8 mouse cellular contexts compared by ENCODE assay signal in the genomic region with DNA sequence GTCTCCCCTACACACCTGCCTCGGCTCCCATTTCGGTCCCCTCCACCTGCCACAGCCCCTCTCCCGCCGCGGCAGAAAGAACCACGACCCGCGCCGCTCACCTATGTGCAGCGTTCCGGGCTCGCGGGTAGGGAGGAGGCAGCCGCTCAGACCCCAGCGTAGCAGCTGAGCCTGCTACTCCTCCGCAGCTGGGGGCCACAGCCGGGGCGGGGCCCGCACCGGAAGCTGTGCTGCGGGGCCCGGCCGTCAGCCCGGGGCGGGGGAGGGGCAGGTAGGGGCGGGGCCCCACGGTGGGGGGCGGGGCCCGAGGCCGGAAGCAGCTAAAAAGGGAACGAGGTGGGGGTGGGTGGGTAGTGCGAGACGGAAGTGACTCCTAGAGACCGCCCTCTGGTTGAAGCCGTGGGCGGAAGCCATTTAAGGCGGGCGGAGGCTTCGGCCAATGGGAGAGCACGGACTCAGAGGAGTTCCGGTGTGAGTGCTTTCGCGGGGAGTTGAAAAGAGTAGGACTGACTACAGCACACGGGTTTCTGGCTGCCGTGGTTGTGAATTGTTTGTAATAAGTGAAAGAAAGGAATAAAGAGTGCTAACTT. TPM values are rescaled to one million over a fixed set of nuclear protein-coding genes. Genes with fewer than 3 reads are reported as not detected.
A peak's percentile ranks its signal among the peaks of the same experiment; 100 is the strongest.
DNase-seq lines count a peak whose midpoint lies in the region; ATAC-seq lines count a peak whose summit lies in the region.

A gene (minus strand): TSS at position 213 of the 590 bp plus-strand sequence.

- no peaks in the 10 kb centered on the region for H3K36me3 ChIP-seq in hindbrain, embryonic 15.5 days

- H3K4me2 ChIP-seq in hindbrain, embryonic 15.5 days, result peak within 1 kb of the TSS; percentile 80

- peak within 1 kb of the TSS; percentile 86 for H3K27ac ChIP-seq in hindbrain, embryonic 15.5 days (replicated peaks)

- no peaks in the 10 kb centered on the region for H3K27me3 ChIP-seq in hindbrain, embryonic 15.5 days

- no peaks in the 10 kb centered on the region for H3K9me3 ChIP-seq in hindbrain, embryonic 15.5 days

- DNase-seq in R1 (ENCODE audit: low read depth, low spot score), result peak; percentile 98
- DNase-seq in cerebellum, postnatal 25 days, result peak; percentile 89 to 94
- DNase-seq in frontal cortex, postnatal 25 days (ENCODE audit: low spot score in 2 of 2), result peak; percentile 64 to 79
- peak; percentile 90 for DNase-seq in left cerebral cortex, adult 11 months (ENCODE audit: low spot score)
- peak; percentile 95 to 97 for DNase-seq in lung, postnatal 4 days
- peak; percentile 90 for DNase-seq in retina, postnatal 7 days (ENCODE audit: low read depth, low spot score)
- peak; percentile 72 for DNase-seq in urinary bladder, adult 2 months (ENCODE audit: low spot score)

- ATAC-seq in hindbrain, embryonic 15.5 days (ENCODE audit: low FRiP score, low read depth), result peak; percentile 99

- H3K4me3 ChIP-seq in hindbrain, embryonic 15.5 days, result peak within 1 kb of the TSS; percentile 98

- peaks cover 37% of the 10 kb centered on the region for H3K4me1 ChIP-seq in hindbrain, embryonic 15.5 days (replicated peaks)

- WGBS in hindbrain, embryonic 15.5 days, result under 1% methylated on average over 38 of the region's 45 CpGs

- peak within 1 kb of the TSS; percentile 89 for H3K9ac ChIP-seq in hindbrain, embryonic 15.5 days

RNA-seq across cellular contexts. Expression of the gene that starts here (rescaled TPM):
- 7.7 and 8.5 TPM in 2 replicates for polyA plus RNA-seq in hindbrain, embryonic 15.5 days (2015; fragmentation: Nextera tagmentation; extraction: Ambion mirVana)
- polyA plus RNA-seq in urinary bladder, adult 2 months (2012; rRNA removed), result 5.6 and 6.7 TPM in 2 replicates

Comparison
In these comparisons a context has a peak if more than half of its experiments do, and no peak if none do; other contexts are left out.
1. Peak in every context shown above with its lines: DNase-seq, ATAC-seq, H3K4me3 ChIP-seq and H3K27ac ChIP-seq.